Mouse (Mus musculus) inflammation-experienced regulatory T-cells, adult 6 months (primary cell): Measurements from ENCODE around the gene Flna. TPM values are rescaled to one million over a fixed set of nuclear protein-coding genes. Genes with fewer than 3 reads are reported as not detected.

Source experiments
- ATAC-seq: one replicate; pipeline ENCODE4 v1.8.0; 2017
- polyA plus RNA-seq, 3 experiments: library from polyadenylated mRNA; unstranded; fragments of 100-300 nt; shearing (Covaris generic); gene quantifications; one replicate each; pipeline ENCODE4 v1.2.1; 2017

Flna gene
- 100 to 1,000 TPM; 222 to 338 (median 279) TPM for polyA plus RNA-seq

- ATAC-seq, result no peak
Measured at GRCm38 (mm10) chrX:74249615-74250014, at the start of gene Flna. Gene Flna (minus strand): TSS chrX:74249820.

GRCm38 (mm10) chrX:74298348-74298747, 48.7 kb upstream of the Flna start:
- ATAC-seq, result no peak

GRCm38 (mm10) chrX:74296538-74297448, 47.2 kb upstream of the Flna start, which contains the start of gene Atp6ap1:
Gene Atp6ap1 (plus strand): TSS chrX:74297097.
- peak; percentile 100 for ATAC-seq

GRCm38 (mm10) chrX:74293431-74293830, 43.8 kb upstream of the Flna start:
- ATAC-seq, result no peak

- ATAC-seq, result peak; percentile 6
Measured at GRCm38 (mm10) chrX:74283092-74283437, 33.4 kb upstream of the Flna start.

GRCm38 (mm10) chrX:74282395-74283091, 32.9 kb upstream of the Flna start:
- peak; percentile 78 for ATAC-seq

- ATAC-seq, result peak; percentile 64
Measured at GRCm38 (mm10) chrX:74281732-74282394, 32.2 kb upstream of the Flna start, which contains the start of the genes Taz and Dnase1l1. Gene Taz (plus strand): TSS chrX:74281912. Gene Dnase1l1 (minus strand): TSS chrX:74282337.

- ATAC-seq, result no peak
Measured at GRCm38 (mm10) chrX:74281041-74281731, 31.6 kb upstream of the Flna start.

GRCm38 (mm10) chrX:74277916-74278315, 28.3 kb upstream of the Flna start:
- ATAC-seq, result no peak

GRCm38 (mm10) chrX:74273422-74274322, 24.1 kb upstream of the Flna start:
- no peak for ATAC-seq

GRCm38 (mm10) chrX:74270902-74271551, 21.4 kb upstream of the Flna start:
- no peak for ATAC-seq

GRCm38 (mm10) chrX:74270062-74270901, 20.7 kb upstream of the Flna start, which contains the start of gene Rpl10:
Gene Rpl10 (plus strand): TSS chrX:74270812.
- peak; percentile 84 for ATAC-seq

GRCm38 (mm10) chrX:74269736-74270061, 20.1 kb upstream of the Flna start:
- peak; percentile 4 for ATAC-seq

- no peak for ATAC-seq
Measured at GRCm38 (mm10) chrX:74257746-74258145, 8.1 kb upstream of the Flna start.

GRCm38 (mm10) chrX:74254888-74255565, 5.4 kb upstream of the Flna start:
- peak; percentile 11 for ATAC-seq

- peak; percentile 91 for ATAC-seq
Measured at GRCm38 (mm10) chrX:74254153-74254887, 4.7 kb upstream of the Flna start, which contains the start of gene Emd. Gene Emd (plus strand): TSS chrX:74254687.

- ATAC-seq, result no peak
Measured at GRCm38 (mm10) chrX:74248651-74249050, 969 bp downstream of the Flna start.

GRCm38 (mm10) chrX:74246693-74247092, 2.9 kb downstream of the Flna start:
- peak; percentile 2 for ATAC-seq
